Mouse (Mus musculus) kidney, postnatal 25 days (tissue): ENCODE data around the gene Lmntd1.
A peak's percentile ranks its signal among the peaks of the same experiment; 100 is the strongest.

Experiments
- DNase-seq, 2 experiments: peaks; one replicate each; pipeline ENCODE4 v3.0.0; 2021; ENCODE audit warnings: mixed read lengths in 2 of 2

Gene Lmntd1

GRCm38 (mm10) chr6:145482656-145483317 lies 131.3 kb downstream of the Lmntd1 start:
- DNase-seq: peak in 1 of 2 experiments; percentile 28

- DNase-seq: no peak
Measured at GRCm38 (mm10) chr6:145481938-145482337, 132.2 kb downstream of the Lmntd1 start.

- peak; percentile 48 to 83 for DNase-seq
Measured at GRCm38 (mm10) chr6:145478821-145479271, 135.3 kb downstream of the Lmntd1 start.

GRCm38 (mm10) chr6:145477367-145477905 lies 136.7 kb downstream of the Lmntd1 start:
- peak; percentile 71 to 91 for DNase-seq

- DNase-seq: no peak
Measured at GRCm38 (mm10) chr6:145471638-145472247, 142.4 kb downstream of the Lmntd1 start.

- DNase-seq: no peak
Measured at GRCm38 (mm10) chr6:145469260-145469943, 144.7 kb downstream of the Lmntd1 start.

GRCm38 (mm10) chr6:145464027-145464426 lies 150.1 kb downstream of the Lmntd1 start:
- no peak for DNase-seq

GRCm38 (mm10) chr6:145462677-145463245 lies 151.4 kb downstream of the Lmntd1 start:
- no peak for DNase-seq

- DNase-seq: peak; percentile 19 to 51
Measured at GRCm38 (mm10) chr6:145457066-145457465, 157.1 kb downstream of the Lmntd1 start.

- no peak for DNase-seq
Measured at GRCm38 (mm10) chr6:145450628-145451403, 163.3 kb downstream of the Lmntd1 start.

- DNase-seq: no peak
Measured at GRCm38 (mm10) chr6:145448361-145448760, 165.8 kb downstream of the Lmntd1 start.

- no peak for DNase-seq
Measured at GRCm38 (mm10) chr6:145445811-145446500, 168.2 kb downstream of the Lmntd1 start.

- no peak for DNase-seq
Measured at GRCm38 (mm10) chr6:145445380-145445779, 168.7 kb downstream of the Lmntd1 start.

GRCm38 (mm10) chr6:145442786-145443185 lies 171.3 kb downstream of the Lmntd1 start:
- DNase-seq: peak; percentile 58 to 65

GRCm38 (mm10) chr6:145441416-145442110 lies 172.6 kb downstream of the Lmntd1 start:
- peak; percentile 58 to 61 for DNase-seq

- no peak for DNase-seq
Measured at GRCm38 (mm10) chr6:145438851-145439250, 175.3 kb downstream of the Lmntd1 start.

- no peak for DNase-seq
Measured at GRCm38 (mm10) chr6:145435764-145436163, 178.4 kb downstream of the Lmntd1 start.

GRCm38 (mm10) chr6:145435156-145435555 lies 179.0 kb downstream of the Lmntd1 start:
- no peak for DNase-seq

- no peak for DNase-seq
Measured at GRCm38 (mm10) chr6:145433897-145434296, 180.2 kb downstream of the Lmntd1 start.

GRCm38 (mm10) chr6:145432711-145433708 lies 181.1 kb downstream of the Lmntd1 start:
- DNase-seq: no peak
